Mouse (Mus musculus) E14TG2a.4 (cell line): ENCODE measurements at regions not wholly inside any gene's neighbourhood (a gene's known extent, or its start where the extent isn't known, plus 50 kb on each side); places are given as distances from the start of the nearest gene placed in this dataset.

Experiments
- CTCF ChIP-seq: conservative IDR thresholded peaks from 2 replicates; pipeline ENCODE4 v1.5.1; 2014; ENCODE audit warnings: low read length
- NANOG ChIP-seq: IDR thresholded peaks from 2 replicates; pipeline ENCODE4 v1.6.1; 2014; ENCODE audit warnings: borderline replicate concordance, low read length, mixed read lengths
- POU5F1 ChIP-seq: IDR thresholded peaks from 2 replicates; pipeline ENCODE4 v1.6.1; 2014; ENCODE audit warnings: low read length, borderline replicate concordance

- TF ChIP-seq CTCF (no peak), NANOG (no peak), POU5F1 (no peak)
Measured at GRCm38 (mm10) chr1:57304757-57305156, 72.7 kb upstream of the 1700066M21Rik start.
